Mouse (Mus musculus): ENCODE measurements around the gene Srsf6.

DNA sequence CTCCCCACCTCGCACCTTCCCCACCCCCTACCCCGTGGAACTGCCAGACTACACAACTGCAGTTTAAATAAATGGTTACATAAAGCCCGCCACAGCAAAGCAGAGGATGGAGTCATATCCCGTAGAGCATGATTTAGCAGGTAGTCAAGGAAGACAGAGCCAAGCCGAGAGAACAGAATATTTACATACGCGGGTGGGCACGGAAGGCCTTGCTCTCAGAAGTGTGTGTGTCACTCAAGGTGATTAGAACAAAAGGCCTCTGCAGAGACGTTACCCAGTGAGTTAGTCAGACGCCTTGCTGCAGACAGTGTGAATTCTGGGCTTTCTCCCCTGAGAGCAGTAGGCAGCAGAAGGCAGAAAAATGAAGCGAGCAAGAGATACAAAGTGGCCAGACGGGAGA is 41.6 kb upstream of the Srsf6 start:
- TF ChIP-seq CTCF (IDR thresholded peaks at IDR 0.05; ENCODE audit: extremely low read depth, insufficient read depth, insufficient read length, insufficient replicate concordance) (no peak), POLR2A (IDR thresholded peaks at IDR 0.05; ENCODE audit: low read depth, low read length) (no peak)

Measured in spleen, adult 2 months (tissue).